Mouse (Mus musculus) frontal cortex, postnatal 36 days (tissue): ENCODE measurements around the gene Erbb3.
"Not testable (repeated sequence)": the region's sequence is repeated elsewhere in the genome, so short reads cannot be mapped to it uniquely, and the experiment has no call there.

Experiments used
- DNase-seq, 2 experiments: peaks; one replicate each; pipeline ENCODE4 v3.0.0; 2022; ENCODE audit warnings: low spot score in 2 of 2

The Erbb3 gene

DNA sequence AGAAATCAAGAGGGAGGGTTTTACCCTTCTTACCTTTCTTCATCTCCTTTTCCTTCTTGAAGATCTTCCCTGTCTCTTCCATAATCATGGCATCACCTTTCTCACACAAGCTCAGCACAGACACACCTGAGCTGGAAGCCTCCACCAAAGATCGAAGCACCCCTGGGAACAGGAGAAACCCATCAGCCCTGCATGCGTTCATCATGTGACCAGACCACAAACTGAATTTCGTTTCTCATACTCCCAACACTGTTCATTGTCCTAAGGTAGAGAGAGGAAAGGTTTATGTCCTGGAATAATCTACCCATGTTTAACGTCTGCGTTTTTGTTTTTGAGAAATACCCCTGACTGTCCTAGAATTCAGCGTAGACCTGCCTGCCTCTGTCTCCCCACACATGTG is 25.9 kb downstream of the Erbb3 start:
- DNase-seq: no peak

DNA sequence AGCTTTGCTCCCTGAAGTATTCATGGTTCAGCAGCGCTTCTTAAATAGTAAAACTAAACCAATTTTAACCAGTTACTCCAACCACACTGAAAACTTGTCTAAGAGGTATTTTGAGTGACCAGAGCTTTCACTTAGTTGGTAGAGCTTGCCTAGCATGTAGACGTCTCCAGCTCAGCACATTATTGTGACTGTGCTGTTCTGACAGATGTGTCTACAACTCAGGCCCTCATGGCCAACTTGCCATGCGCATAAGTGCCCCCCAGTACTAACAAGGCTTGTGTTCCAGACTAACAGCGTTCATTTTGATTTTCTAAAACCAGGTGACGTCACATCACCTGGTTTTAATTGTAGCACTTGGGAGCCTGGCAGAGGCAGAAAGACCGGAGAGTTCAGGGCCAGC is 32.5 kb downstream of the Erbb3 start:
- DNase-seq: no peak

DNA sequence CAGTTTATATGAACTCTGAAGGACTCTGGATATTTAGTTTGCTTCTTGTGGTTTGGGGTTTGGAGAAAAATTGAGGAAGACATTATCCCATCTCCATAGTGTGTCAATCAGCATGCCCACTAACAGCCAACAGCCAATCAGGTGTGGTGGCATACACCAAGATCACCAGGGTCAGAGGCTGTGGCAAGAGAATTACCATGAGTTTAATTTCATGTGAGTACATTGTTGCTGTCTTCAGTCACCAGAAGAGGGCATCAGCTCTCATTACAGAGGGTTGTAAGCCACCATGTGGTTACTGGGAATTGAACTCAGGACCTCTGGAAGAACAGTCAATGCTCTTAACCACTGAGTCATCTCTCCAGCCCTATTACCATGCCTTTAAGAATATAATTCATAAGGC is 33.2 kb downstream of the Erbb3 start:
- no peak for DNase-seq

DNA sequence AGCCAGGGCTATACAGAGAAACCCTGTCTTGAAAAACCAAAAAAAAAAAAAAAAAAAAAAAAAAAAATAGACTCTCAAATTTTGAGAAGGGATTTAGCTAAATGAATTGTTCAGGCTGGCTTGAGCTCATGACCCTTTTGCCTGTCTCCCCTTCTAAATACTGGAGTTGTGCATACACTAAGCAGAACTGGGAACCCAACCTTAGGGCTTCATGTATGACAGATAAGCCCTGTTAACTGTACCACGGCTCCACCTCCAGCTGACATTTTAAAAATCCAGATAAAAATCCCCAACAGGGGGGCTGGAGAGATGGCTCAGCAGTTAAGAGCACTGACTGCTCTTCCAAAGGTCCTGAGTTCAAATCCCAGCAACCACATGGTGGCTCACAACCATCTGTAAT is 33.9 kb downstream of the Erbb3 start:
- DNase-seq: not testable (repeated sequence)

DNA sequence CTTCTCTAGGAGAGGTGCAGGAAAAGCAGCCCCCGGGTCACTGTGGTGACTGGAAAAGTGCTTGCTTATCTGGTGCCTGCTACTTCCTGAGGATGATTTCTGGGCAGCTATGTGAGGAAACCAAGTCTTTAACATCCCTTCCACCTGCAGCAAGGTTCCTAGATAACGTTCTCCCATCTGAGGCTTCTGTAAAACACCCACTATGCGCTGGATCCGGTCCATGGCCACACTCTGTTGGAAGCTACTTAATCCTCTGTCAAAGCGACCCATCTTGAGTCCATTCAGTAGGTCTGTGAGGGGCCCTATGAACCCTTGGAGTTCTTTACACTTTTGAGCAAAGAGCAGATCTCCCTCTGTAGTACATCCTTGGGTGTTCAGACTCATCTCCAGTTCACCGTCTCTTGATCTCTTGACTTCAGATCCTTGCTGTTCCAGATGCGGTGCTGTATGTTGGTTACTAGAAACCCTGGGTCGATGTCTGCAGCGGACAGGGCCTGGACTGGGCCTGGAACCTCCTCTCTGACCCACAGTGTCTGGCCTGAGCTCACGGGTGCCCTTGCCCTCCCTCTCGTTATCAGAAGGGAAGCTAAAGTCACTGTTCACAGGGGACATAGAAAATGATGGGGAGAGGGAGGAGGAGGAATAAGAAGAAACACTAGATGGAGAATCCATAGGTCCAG is 39.2 kb downstream of the Erbb3 start:
- DNase-seq: not testable (repeated sequence)

DNA sequence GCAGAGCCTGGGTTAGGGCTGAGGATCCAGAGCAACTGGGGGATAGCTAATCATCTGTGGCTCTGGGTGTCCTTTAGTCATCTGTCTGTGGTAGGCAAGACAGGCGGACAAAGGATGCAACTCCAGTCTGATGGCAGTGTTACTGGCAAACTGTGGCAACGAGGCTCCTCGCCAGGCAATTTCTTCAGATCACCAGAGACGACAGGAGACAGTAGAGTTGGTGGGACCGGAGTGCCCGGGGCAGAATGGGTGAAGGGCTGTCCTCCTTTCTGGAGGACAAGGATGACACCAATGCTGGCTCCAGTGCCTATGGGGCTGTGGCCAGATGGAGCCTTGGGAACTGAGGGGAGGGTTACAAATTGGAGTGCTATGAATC is 39.8 kb downstream of the Erbb3 start:
- not testable (repeated sequence) for DNase-seq

DNA sequence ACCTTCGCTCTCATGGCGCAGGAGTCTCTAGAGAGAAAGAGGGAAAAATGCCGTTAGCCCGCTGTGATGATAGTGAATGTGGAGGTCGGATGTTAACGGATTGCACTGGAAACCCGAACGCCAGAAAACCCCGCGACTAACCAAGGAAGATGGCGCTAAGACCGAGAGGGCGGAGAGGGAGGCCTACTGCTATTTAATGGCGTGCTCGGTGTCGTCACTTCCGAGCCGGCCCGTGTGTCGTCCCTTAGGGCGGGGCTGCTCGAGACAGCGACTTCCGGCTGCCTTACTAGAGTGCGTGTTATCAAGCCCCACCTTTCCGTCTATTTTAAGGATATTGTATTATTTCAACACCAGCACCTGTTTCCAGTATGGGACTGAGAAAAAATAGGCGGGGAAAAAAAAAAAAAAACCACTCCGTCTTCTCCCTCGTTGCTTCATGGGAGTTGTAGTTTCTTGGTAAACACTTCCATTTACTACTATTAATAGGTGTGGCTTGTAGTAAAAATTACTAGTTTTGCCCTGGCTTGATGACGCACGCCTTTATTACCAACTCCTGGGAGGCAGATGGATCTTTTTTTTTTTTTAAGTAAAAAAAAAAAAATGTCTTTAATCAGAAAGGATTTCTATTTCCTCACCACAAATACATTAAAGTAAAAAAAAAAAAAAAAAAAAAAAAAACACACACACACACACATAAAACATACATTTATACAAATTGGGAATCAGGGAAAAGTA is 40.3 kb downstream of the Erbb3 start, which contains the start of gene Rpl41:
Rpl41 (minus strand) TSS at position 359 of the 735 bp plus-strand sequence.
- peak; percentile 88 to 93 for DNase-seq

DNA sequence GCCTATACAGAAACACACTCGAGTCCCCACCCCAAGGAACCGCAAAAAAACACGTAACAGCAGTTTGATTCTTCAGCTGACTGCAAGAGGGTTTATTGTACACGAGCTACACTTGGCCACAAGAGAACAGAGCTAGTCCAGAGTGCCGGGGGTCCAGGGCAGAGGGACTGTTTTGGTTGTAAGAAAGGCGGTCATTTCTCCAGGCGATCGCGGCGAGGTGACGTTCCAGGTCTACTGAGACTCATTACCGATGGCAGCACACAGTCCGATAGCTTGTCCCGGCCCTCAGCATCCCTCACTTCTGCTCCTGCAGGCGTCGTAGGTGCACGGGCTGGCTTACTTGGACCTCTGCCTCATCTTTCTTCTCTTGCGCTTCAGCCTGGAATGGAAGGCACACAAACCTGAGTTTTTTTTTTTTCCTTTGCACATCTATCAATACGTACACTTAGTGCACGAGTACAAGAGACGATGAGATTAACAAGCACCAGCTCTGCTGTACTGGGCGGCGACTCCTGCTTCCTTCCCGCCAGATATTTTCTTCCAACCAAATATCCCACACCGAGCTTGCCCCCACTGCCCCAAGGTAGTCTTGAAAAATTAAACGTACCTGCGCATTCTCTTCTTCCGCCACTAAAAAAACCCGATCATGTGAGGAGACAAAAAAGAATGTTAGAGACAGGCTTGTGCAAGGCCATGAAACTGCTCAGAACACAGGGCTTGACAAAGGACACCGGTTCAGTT is 41.2 kb downstream of the Erbb3 start:
- not testable (repeated sequence) for DNase-seq

DNA sequence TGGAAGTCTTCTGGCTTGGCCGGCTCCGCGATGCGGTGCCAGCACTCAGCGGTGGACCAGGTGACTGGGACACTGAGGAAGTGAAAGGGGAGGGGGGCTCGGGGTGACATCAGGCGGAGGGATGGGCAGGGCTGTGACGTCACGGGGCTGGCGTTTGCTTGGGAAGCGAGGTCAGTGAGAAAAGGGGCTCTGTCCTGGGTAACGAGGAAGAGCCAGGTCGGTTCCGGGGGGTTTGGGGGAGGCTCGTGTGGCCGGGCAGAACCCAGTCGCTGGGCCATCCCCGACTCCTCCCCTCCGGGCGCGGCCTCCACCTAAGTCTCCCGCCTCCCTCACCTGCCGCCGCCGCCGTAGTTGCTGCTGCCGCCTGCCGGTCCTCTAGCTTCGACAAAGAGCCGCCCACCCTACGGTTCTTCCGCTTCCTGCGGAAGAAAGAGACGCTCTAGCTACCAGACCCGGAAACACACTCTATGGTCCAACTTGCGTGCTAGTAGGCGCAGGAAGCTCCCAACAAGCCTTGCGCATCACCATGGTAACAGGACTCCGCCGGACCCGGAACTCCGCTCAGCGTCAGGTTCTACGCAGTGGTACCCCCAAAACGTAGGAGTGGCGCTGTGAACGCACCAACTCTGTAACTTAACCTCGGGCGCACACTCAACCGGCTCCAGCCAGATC is 42.0 kb downstream of the Erbb3 start, which contains the start of gene Zc3h10:
Zc3h10 (minus strand) TSS at position 414 of the 672 bp plus-strand sequence.
- peak; percentile 94 to 97 for DNase-seq

DNA sequence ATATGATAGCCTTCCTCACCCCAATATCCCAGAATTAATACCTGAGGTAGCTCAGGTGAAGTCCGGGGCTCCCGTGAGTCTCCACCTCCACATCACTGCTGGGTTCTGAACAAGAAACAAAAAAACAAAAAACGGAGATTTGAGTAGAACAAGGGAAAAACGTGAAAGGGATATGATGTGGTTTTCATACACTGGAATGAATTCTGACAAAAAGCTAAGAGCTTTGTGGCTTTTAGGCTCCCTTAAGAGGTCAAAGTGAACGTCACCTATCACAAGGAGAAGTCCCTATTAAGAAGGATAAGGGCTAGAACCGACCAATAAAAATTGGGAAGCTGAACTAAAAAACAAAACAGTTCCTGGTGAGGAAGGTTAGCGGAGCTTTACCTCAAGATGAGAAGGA is 42.7 kb downstream of the Erbb3 start:
- no peak for DNase-seq

DNA sequence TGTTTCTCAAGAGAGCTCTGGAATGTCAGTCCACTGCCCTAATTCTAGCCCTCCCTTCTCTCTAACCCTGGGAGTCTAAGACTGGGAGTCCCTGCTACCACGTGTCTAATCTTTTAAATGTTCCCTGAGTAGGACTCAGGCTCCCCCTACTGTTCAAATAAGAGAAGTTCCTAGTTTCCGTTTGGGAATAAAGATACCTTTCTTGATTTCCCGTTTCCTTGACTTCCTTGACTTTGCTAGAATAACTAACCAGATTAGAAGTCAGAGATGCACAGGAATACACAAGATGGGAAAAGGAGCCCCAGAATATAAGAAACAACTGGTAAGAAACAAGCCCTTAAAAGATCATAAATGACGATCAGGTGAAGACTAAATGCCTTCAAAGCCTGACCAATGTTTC is 43.1 kb downstream of the Erbb3 start:
- no peak for DNase-seq

DNA sequence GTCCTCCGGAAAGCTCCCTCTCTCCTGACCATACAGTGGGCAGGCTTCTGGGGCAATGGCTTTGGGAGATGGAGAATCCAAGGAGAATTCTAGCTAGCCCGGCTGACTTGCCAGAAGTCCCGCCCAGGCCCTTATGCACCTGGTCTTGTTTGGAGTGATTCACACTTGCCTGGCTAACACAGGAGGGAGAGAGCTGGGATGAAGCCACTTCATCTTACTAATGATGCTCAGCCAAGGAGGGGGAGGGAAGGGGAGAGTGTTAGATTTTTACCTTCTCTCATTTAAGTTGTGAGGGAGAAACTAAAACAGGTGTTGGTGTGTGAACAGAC is 43.9 kb downstream of the Erbb3 start:
- no peak for DNase-seq

DNA sequence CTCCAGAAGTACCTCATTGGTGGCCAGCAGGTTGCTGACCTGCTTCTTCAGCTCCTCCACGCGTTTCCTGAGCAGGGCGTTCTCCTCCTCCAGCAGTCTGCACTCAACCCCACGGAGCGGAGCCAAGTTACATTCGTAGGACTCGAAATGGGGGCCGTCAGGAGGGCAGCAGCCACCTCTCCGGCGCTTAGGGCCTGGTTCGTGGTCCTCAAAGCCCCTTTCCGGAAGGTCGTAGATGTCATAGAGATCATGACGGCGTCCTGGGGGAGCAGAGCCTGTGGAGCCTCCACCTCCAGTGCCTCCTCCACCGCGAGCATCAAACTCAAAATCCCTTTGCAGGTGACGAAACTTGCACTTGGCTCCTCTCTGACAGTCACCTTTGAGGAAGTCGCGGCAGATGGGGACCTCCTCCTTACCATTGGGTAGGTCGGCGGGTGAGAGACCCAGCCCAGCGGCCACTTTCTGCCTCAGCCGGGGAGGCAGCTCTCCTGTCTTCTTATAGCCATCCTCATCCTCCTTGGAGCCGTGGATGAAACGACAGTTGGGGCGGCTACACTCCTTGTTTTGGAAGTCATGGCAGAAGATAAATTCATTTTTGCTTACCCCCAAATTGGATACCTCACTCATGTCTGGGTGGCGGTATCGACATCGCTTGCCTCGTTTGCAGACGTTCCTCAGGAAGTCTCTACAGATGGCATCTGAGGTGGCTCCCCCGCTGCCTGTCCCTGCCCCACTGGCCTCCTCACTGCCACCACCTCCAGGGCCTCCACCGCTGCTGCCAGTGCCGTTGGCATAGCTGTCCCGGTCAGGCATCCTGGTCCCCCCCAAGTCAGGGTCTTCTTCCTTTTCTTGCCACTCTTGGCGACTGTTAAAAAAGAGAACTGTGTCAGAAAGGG is 44.5 kb downstream of the Erbb3 start:
- DNase-seq: no peak

DNA sequence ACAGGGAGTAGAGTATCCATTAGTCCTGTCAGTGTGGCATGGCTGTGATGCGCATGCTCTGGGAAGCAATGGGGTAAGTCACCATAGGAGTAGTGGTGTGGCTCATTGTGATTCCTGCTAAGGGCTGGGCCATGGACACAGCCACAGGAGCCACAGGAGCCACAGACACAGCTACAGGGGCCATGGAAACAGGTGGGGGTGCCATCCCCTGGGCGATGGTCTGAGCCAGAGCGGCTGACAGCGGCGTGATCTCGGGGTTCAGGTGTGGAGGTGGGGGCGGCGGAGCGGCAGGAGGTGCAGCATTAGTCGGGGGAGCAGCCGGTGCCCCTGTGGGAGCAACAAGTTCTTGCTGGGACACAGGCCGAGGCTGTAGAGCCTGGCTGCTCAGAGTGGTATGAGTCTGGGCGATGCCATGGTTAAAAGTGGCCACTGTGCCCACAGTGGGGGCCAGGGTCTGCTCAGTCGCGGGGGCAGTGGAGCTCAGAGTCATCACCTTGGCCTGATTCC is 45.2 kb downstream of the Erbb3 start:
- no peak for DNase-seq

DNA sequence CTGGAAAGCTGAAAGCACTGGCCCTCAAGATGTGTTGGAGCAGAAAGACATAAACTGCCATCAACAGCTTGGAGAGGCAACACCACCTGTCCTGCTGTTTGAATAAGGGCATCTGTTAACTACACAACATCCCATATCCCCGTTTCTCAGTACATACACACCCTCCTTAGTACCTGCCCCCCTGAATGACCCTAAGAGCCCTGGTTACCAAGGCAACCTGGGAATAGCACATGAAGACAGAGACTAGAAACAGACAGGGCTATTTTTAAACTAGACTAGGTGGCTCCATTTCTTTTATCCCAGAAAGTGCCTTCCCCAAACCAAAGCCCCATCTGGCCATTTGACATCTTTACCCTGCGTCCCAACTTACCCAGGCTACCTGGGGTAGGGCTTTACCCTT is 46.4 kb downstream of the Erbb3 start:
- DNase-seq: no peak

DNA sequence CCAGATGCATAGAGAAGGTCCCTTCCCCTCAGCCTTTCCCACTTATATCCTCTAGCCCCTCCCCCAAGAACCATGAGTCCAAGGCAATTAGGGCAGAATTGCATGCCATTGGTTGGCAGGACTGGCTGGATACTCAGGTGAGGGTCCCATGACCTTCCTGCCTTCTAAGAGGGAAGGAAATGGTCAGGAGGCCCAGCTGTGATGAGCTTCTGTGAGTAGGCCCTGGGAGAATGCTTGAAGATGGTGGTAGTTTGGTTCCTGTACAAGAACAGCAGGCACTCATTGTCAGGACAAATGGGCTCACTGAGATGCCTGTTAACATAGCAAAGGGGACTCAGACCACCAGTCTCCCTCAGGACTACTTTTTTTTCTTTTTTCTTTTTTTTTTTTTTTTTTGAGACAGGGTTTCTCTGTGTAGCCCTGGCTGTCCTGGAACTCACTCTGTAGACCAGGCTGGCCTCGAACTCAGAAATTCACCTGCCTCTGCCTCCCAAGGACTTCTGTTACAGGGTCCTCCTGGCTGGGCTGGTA is 51.0 kb downstream of the Erbb3 start:
- no peak for DNase-seq

DNA sequence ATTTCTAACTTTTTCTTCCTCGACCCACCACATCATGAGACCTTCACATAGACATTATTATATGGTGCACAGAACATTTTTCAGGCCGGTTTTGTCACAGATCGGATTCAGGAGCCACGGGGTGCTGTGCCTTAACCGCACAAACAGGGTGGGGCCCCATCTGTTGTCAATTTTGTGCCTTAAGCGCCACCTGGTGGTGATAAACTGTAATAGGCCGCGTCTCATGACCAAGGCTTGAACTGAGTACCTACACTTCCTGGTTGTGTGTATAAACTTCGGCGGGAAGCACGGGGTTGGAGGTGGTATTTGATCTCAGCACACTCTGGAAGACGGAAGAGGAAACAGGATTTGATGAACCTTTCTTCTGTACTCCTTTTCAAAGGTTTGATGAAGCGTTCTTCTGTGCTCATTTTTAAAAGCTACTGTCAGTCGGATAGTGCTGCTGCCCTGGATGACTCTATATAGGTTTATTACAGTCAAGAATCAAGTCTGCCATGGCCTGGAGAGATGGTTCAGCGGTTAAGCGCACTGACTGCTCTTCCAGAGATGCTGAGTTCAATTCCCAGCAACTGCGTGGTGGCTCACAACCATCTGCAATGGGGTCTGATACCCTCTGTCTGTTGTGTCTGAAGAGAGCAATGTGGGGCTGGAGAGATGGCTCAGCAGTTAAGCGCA is 53.0 kb downstream of the Erbb3 start:
- peak; percentile 84 to 92 for DNase-seq

DNA sequence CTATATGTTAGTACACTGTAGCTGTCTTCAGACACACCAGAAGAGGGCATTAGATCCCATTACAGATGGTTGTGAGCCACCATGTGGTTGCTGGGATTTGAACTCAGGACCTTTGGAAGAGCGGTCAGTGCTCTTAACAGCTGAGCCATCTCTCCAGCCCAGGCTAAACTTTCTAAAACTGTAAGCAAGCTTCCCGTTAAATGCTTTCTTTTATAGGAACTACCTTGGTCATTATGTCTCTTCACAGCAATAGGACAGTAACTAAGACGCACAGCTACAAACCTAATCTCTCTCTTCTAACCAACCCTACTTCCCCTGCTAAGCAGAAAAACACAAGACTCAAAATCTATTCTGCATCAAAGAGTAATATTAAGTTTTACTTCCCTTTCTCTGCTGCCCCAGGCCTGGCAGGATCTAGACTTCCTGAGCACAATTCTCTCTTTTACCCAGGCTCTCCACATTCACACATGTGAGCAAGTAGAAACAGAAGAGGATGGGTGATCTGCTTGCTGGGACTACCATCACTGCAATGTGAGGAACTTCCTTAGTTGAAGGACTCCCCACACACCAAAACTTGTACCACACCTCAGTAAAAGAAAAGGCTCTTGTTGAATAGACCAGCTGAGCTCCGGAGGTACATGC is 53.7 kb downstream of the Erbb3 start:
- DNase-seq: no peak

DNA sequence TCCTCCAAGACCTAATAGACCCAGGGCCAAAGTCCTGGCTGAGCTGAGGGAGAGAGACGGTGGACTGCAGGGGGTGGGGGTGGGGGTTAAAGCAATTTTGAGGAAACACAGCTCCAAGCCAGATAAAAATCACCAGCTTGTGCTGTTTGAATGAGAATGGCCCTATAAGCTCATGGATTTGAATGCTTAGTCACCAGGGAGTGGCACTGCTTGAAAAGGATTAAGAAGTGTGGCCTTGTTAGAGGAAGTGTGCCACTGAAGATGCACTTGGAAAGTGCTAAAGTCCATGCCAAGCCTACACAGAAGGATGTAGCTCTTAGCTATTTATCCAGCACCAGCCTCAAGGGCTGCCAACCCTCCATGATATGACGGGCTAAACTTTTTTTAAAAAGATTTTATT is 54.2 kb downstream of the Erbb3 start:
- DNase-seq: no peak
